8 mouse cellular contexts compared by ENCODE assay signal in the genomic region with DNA sequence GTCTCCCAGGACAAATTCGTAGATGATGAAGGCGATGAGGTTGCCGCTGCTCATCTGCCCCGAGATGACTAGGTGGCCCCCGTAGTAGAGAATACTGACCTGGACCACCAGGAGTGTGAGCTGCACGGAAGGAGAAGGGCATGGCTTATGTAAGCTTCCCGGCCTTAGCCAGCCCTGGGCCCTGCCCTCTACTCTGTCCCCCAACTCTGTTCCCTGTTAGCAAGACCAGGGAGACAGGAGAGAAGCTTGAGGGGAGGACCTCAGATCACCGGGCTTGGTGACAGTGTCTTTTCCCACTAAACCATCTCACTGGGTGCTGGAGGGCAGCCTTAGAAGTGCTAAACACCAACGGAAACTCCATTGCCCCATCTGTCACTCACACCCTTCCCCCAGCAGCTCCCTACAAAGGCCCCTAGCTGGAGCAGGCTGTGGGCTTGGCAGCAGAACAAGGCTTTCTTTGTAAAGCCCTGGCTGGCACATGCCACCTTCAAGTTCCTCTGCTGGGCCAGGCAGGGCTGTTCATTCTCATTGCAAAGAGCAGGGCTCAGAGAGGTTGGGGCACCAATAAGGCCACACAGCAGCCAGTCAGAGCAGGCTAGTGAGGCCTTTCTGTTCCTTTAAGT. TPM values are rescaled to one million over a fixed set of nuclear protein-coding genes. Genes with fewer than 3 reads are reported as not detected.
A peak's percentile ranks its signal among the peaks of the same experiment; 100 is the strongest.
DNase-seq lines count a peak whose midpoint lies in the region; ATAC-seq lines count a peak whose summit lies in the region.

No protein-coding gene starts in this region.

- 0 out of 2 replicates have a peak, but pooled peaks have one; percentile 23 for ATAC-seq in heart, embryonic 15.5 days (replicated peaks; ENCODE audit: insufficient number of reproducible peaks, insufficient read depth, low FRiP score, low read depth)
- peak; percentile 69; the same call in 1 of the 2 replicates for ATAC-seq in hindbrain, embryonic 13.5 days (ENCODE audit: low FRiP score)
- no peak; the same call in 1 of the 2 replicates for ATAC-seq in limb, embryonic 13.5 days (ENCODE audit: low FRiP score, low read depth)

- no peaks in the 10 kb centered on the region for H3K9me3 ChIP-seq in heart, embryonic 15.5 days (replicated peaks)
- H3K9me3 ChIP-seq in hindbrain, embryonic 13.5 days = no peaks in the 10 kb centered on the region
- H3K9me3 ChIP-seq in limb, embryonic 13.5 days = no peaks in the 10 kb centered on the region

- no peaks in the 10 kb centered on the region for H3K36me3 ChIP-seq in heart, embryonic 15.5 days
- no peaks in the 10 kb centered on the region for H3K36me3 ChIP-seq in hindbrain, embryonic 13.5 days
- H3K36me3 ChIP-seq in limb, embryonic 13.5 days = no peaks in the 10 kb centered on the region

- DNase-seq in heart, postnatal 36 days = no peak
- peak; percentile 49 to 64 for DNase-seq in cerebellum, postnatal 25 days
- DNase-seq in right cerebral cortex, postnatal 4 days = peak; percentile 59
- DNase-seq in adrenal gland, adult (ENCODE audit: inconsistent age in 2 of 2, low spot score in 1 of 2) = no peak
- DNase-seq in spleen, postnatal 36 days (ENCODE audit: low spot score in 2 of 2) = no peak

- no peak overlapping the region for H3K4me3 ChIP-seq in heart, embryonic 15.5 days
- no peak overlapping the region for H3K4me3 ChIP-seq in hindbrain, embryonic 13.5 days
- H3K4me3 ChIP-seq in limb, embryonic 13.5 days = no peak overlapping the region

- no peak overlapping the region for H3K4me2 ChIP-seq in heart, embryonic 15.5 days
- H3K4me2 ChIP-seq in hindbrain, embryonic 13.5 days = 0 out of 2 replicates have a peak overlapping the region, but pooled peaks have one; percentile 1
- H3K4me2 ChIP-seq in limb, embryonic 13.5 days (replicated peaks) = peak overlapping the region; percentile 17; the same call in 1 of the 2 replicates

- H3K4me1 ChIP-seq in heart, embryonic 15.5 days (replicated peaks) = peaks cover 29% of the 10 kb centered on the region
- peaks cover 42% of the 10 kb centered on the region for H3K4me1 ChIP-seq in hindbrain, embryonic 13.5 days (replicated peaks)
- H3K4me1 ChIP-seq in limb, embryonic 13.5 days = peaks cover 10% of the 10 kb centered on the region

- peak overlapping the region; percentile 29 for H3K27ac ChIP-seq in heart, embryonic 15.5 days
- peak overlapping the region; percentile 80 for H3K27ac ChIP-seq in hindbrain, embryonic 13.5 days
- no peak overlapping the region for H3K27ac ChIP-seq in limb, embryonic 13.5 days

- no peak overlapping the region for H3K9ac ChIP-seq in heart, embryonic 15.5 days
- 0 out of 2 replicates have a peak overlapping the region, but pooled peaks have one; percentile 24 for H3K9ac ChIP-seq in hindbrain, embryonic 13.5 days
- H3K9ac ChIP-seq in limb, embryonic 13.5 days = no peak overlapping the region

- 64% methylated on average over 9 of the region's 9 CpGs for WGBS in heart, embryonic 15.5 days
- WGBS in hindbrain, embryonic 13.5 days = 55% methylated on average over 9 of the region's 9 CpGs
- WGBS in limb, embryonic 13.5 days = 49% methylated on average over 9 of the region's 9 CpGs

- H3K27me3 ChIP-seq in heart, embryonic 15.5 days = no peaks in the 10 kb centered on the region
- H3K27me3 ChIP-seq in hindbrain, embryonic 13.5 days = 0 out of 2 replicates have a peak, but pooled peaks cover 3% of the 10 kb centered on the region
- H3K27me3 ChIP-seq in limb, embryonic 13.5 days = no peaks in the 10 kb centered on the region

- intact Hi-C loops in heart, postnatal 36 days (cut with DNase I) = no loop called here

RNA-seq across cellular contexts. Expression of gene Abcb9, which starts 16.7 kb away (rescaled TPM):
- polyA plus RNA-seq in heart, embryonic 15.5 days (2015; fragmentation: Nextera tagmentation; extraction: Ambion mirVana) = 1.7 and 4.9 TPM in 2 replicates
- total RNA-seq in heart, postnatal 36 days (2021) = 1 to 10 TPM; 7.6 to 8.3 TPM
- polyA plus RNA-seq in hindbrain, embryonic 13.5 days (2015; fragmentation: Nextera tagmentation; extraction: Ambion mirVana) = 7.1 and 8.3 TPM in 2 replicates
- 2.9 and 3.0 TPM in 2 replicates for polyA plus RNA-seq in limb, embryonic 13.5 days (2015; fragmentation: Nextera tagmentation; extraction: Ambion mirVana)

RNA-seq across cellular contexts. Expression of gene Ogfod2, which starts 33.2 kb away (rescaled TPM):
- 18.2 and 22.3 TPM in 2 replicates for polyA plus RNA-seq in heart, embryonic 15.5 days (2015; fragmentation: Nextera tagmentation; extraction: Ambion mirVana)
- 10 to 100 TPM; 14.4 to 16.2 TPM for total RNA-seq in heart, postnatal 36 days (2021)
- 29.4 and 34.0 TPM in 2 replicates for polyA plus RNA-seq in hindbrain, embryonic 13.5 days (2015; fragmentation: Nextera tagmentation; extraction: Ambion mirVana)
- polyA plus RNA-seq in limb, embryonic 13.5 days (2015; fragmentation: Nextera tagmentation; extraction: Ambion mirVana) = 19.4 and 21.4 TPM in 2 replicates

RNA-seq across cellular contexts. Expression of gene Arl6ip4, which starts 37.0 kb away (rescaled TPM):
- polyA plus RNA-seq in heart, embryonic 15.5 days (2015; fragmentation: Nextera tagmentation; extraction: Ambion mirVana) = 67.6 and 75.3 TPM in 2 replicates
- 10 to 100 TPM; 36.5 to 39.0 TPM for total RNA-seq in heart, postnatal 36 days (2021)
- 71.7 and 75.1 TPM in 2 replicates for polyA plus RNA-seq in hindbrain, embryonic 13.5 days (2015; fragmentation: Nextera tagmentation; extraction: Ambion mirVana)
- 106 and 115 TPM in 2 replicates for polyA plus RNA-seq in limb, embryonic 13.5 days (2015; fragmentation: Nextera tagmentation; extraction: Ambion mirVana)

RNA-seq across cellular contexts. Expression of gene Vps37b, which starts 46.8 kb away (rescaled TPM):
- 49.9 and 56.0 TPM in 2 replicates for polyA plus RNA-seq in heart, embryonic 15.5 days (2015; fragmentation: Nextera tagmentation; extraction: Ambion mirVana)
- 10 to 100 TPM; 19.6 to 25.0 TPM for total RNA-seq in heart, postnatal 36 days (2021)
- 79.3 and 84.7 TPM in 2 replicates for polyA plus RNA-seq in hindbrain, embryonic 13.5 days (2015; fragmentation: Nextera tagmentation; extraction: Ambion mirVana)
- polyA plus RNA-seq in limb, embryonic 13.5 days (2015; fragmentation: Nextera tagmentation; extraction: Ambion mirVana) = 40.9 and 43.7 TPM in 2 replicates

Comparison
In these comparisons a context has a peak if more than half of its experiments do, and no peak if none do; other contexts are left out.
1. DNase-seq: peak in cerebellum, postnatal 25 days (2 of 2) and right cerebral cortex, postnatal 4 days (single experiment); none in heart, postnatal 36 days (0 of 2), adrenal gland, adult (0 of 2) and spleen, postnatal 36 days (0 of 2).